Mouse (Mus musculus): ENCODE results near the gene Abca2. TPM values are rescaled to one million over a fixed set of nuclear protein-coding genes. Genes with fewer than 3 reads are reported as not detected.

The Abca2 gene
- total RNA-seq, 2 experiments from 2014 or later, result 107 to 118 TPM

GRCm38 (mm10) chr2:25423626-25424025, 4.9 kb upstream of the Abca2 start:
- no peak for DNase-seq (ENCODE audit: low spot score in 2 of 2)

DNA sequence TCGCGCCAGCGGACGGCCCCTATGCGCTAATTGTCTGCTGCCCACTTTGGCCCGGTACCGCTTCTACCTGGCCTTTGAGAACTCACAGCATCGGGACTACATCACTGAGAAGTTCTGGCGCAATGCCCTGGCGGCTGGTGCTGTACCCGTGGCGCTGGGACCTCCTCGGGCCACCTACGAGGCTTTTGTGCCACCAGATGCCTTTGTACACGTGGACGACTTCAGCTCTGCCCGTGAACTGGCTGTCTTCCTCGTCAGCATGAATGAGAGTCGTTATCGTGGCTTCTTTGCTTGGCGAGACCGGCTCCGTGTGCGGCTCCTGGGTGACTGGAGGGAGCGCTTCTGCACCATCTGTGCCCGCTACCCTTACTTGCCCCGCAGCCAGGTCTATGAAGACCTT, 3.0 kb upstream of the Abca2 start:
- DNase-seq (ENCODE audit: low spot score in 2 of 2), result no peak

GRCm38 (mm10) chr2:25426721-25427191, 1.7 kb upstream of the Abca2 start:
- peak; percentile 76 to 84 for DNase-seq (ENCODE audit: low spot score in 2 of 2)

DNA sequence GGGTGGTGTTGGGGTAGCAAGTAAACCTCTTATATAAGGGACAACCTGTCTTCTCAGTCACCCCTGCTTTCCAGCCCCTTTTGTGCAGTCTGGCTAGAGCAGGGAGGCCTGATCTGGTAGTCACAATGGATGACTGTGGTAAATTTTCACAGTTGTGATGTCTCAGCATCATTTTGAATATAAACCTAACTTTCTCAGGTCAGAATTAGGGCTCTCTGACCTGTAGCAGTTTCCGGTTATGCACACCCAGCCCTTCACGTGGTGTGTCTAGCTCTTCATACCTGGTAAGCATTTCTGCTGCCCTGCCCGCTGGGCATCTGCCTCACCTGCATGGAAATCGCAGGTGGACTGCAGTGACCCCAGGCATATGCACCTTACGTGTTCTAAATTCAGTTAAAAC, 1.2 kb upstream of the Abca2 start:
- no peak for DNase-seq (ENCODE audit: low spot score in 2 of 2)

- DNase-seq (ENCODE audit: low spot score in 2 of 2), result peak in 1 of 2 experiments; percentile 54
These were observed 1.1 kb downstream of the Abca2 start for GRCm38 (mm10) chr2:25429435-25430180.

DNA sequence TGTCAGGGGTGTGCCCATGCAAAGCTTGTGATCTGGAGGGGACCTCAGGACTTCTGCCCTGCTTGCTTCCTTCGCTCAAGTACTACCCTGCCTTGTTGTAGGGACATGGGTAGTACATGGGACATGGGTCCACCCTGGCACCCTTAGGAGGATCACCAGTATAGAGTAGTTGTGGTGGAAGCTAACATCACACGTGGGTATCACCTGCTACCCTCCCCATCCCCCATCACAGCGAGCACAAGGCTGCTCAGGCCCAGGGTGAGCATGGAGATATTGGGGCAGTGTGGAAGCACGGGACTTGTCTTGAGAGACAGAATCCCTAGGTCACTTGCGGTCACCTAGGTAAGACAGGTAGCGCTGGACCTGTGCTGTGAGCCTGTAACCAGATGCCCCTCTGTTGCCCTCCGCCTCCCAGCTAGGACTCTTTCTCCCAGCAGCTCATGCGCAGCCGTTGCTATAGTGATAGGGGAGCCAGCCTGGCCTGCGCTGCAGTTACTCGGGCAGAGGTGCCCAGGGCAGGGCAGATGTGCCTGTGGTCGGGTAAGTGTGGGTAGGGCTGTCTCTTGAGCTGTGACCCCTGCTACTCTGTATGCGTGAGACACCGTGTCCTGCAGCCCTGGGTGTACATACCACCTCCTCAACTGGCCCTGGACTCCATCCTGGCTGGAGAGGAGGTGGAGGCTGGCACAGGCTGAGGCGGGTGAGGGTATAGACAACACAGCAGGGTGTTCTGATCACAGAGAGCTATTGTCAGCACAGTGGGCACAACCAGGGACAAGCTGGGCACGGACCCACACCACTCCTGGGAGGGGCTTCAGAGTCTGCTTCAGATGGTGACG, 2.1 kb downstream of the Abca2 start:
- no peak for DNase-seq (ENCODE audit: low spot score in 2 of 2)

DNA sequence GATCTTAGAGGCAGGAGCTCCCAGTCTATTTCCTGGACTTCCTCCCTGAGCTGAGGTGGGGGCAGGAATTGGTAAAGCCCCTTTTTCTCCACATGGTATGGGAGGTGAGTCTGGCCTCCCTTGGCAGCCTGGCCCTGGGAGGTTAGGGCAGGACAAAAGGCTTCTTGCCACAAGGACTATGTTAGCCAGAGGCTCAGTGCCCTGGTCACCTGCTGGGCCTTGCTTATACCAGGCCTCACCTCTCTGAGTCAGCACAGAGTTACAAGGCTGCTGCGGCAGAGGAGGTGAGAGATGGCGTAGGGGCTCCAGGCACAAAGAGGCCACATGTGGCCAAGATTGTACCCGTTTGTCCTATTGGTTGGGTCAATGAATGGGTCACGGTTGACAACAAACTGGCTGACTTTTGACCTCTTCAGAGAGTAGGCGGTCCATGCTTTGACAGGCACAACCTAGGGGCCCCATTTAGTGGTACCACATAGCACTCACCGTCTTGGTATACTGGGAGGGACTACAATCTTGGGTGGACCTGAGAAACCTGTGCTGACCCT, 2.9 kb downstream of the Abca2 start:
- DNase-seq (ENCODE audit: low spot score in 2 of 2), result no peak

DNA sequence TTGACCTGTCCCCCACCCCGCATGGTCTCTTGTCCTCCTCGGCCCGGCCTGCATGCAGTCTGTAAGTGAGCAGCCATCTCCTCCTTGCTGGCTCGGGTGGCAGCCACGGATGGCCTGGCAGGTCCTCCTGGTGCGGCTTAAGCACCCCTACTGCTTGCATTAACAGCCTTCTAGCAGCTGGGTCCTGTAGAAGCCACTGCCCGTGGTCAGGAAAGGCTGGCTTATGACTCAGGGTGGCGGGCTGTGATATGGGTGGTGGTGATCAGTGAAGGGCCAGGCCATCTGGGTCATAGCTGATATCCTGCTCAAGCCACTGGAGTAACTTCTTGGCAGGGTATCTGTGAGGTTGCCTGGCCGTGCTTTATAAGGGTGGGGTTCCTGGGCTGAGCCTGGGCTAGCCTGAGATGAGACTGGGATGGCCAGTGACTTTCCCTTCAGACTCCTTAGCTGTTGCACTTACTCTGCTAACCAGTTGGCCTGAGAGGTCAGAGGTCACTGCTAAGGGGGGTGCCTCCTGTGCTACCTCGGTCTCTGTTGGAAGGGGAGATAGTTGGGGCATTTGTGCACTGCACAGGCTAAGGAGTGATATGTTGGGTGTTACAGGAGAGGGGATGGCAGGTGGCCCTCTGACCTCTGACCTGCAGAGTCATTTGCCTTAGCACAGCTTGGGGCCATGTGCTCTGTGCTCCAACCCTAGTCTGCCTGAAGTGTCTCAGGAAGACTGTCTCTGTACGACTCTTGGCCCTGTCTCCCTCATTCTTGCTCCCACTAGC, 4.0 kb downstream of the Abca2 start:
- DNase-seq (ENCODE audit: low spot score in 2 of 2), result no peak

DNA sequence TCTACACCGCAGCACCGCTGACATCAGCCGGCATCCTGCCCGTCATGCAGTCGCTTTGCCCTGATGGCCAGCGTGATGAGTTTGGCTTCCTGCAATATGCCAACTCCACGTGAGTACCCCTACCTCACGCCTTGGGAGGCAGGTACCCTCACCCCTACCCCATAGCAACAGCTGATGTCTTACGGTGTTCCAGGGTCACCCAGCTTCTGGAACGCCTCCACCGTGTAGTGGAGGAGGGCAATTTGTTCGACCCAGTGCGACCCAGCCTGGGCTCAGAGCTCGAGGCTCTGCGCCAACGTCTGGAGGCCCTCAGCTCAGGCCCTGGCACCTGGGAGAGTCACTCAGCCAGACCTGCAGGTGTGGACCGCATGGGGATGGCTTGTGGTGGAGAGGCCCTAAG, 4.6 kb downstream of the Abca2 start:
- no peak for DNase-seq (ENCODE audit: low spot score in 2 of 2)

DNA sequence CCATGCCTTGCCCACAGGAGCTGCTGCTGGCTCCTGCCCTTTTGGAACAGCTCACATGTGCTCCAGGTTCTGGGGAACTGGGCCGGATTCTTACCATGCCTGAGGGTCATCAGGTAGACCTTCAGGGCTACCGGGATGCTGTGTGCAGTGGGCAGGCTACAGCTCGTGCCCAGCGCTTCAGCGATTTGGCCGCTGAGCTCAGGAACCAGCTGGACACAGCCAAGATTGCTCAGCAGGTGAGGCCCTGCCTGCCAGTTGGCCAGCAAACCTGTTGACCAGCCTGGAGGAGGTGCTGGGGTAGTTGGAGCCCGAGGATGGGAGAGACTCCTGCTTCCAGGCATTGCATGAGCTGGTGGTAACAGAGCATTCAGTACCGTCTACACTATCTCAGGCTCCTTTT, 5.8 kb downstream of the Abca2 start:
- DNase-seq (ENCODE audit: low spot score in 2 of 2), result no peak

DNA sequence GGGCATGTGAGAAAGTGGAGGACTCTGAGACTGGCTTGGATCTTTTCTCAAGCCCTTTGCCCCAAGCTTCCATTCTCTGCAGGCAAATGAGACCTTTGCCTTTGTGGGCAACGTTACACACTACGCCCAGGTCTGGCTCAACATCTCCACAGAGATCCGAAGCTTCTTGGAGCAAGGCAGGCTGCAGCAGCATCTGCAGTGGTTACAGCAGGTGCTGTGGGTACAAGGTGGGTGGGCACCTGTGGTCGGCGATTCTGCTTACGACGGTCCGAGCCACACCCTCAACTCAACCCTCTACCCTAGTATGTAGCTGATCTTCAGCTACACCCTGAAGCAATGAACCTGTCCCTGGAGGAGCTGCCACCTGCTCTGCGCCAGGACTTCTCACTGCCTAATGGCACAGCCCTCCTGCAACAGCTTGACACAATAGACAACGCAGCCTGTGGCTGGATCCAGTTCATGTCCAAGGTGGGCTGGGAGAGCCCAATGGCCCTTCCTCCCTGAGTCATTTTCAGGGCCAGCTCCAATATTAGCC, 7.8 kb downstream of the Abca2 start:
- no peak for DNase-seq (ENCODE audit: low spot score in 2 of 2)

DNA sequence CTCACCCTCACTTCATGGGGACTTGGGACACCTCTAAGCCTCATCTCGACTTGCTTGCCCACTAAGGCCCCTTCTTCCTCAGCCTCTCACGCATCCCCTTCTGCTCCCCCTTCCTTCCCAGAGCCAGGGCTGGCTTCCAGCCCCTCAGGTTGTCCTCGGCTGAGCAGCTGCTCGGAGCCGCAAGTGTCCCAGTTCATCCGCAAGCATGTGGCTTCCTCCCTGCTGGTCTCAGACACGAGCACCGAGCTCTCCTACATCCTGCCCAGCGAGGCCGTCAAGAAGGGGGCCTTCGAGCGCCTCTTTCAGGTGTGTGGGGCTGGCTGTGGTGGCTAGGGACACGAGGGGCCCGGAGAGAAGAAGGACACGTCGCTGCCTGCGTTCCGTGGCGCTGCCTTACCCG, 12.6 kb downstream of the Abca2 start:
- DNase-seq (ENCODE audit: low spot score in 2 of 2), result no peak

- no peak for DNase-seq (ENCODE audit: low spot score in 2 of 2)
These were observed 14.2 kb downstream of the Abca2 start for GRCm38 (mm10) chr2:25442682-25443081.

DNA sequence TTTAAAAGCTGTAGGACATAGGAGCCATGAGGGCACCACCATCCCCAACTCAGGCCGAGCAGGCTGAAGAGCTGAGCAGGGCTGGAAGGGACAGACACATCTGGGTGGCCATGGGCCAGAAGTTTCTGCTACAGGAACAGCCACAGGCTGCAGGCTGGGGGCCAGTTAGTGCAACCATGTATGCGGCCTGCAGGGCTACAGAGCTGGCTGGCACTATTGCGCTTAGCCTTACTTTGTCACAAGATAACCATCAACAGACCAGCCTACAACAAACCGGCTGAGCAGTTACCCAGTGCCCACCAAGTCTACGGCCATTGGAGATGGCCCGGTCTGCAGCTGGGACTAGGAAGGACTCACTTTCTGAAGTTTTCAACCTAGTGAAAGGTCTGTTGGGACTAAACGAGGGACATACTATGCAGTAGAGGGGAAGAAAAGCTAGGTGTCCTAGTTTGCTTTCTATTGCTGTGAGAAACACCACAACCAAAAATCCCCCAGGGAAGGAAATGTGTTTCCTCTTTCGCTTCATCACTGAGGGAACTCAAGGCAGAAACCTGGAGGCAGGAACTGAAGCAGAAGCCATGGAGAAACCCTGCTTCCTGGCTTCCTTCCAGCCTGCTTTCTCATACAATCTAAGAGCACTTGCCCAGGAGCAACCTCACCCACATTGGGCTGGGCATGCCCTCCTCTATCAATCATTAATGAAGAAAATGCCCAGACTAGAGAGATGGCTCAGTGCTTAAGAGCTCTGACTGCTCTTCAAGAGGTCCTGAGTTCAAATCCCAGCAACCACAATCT, 22.5 kb downstream of the Abca2 start:
- DNase-seq (ENCODE audit: low spot score in 2 of 2), result no peak

- DNase-seq (ENCODE audit: low spot score in 2 of 2), result no peak
These were observed 24.4 kb downstream of the Abca2 start for GRCm38 (mm10) chr2:25452951-25453350.

DNA sequence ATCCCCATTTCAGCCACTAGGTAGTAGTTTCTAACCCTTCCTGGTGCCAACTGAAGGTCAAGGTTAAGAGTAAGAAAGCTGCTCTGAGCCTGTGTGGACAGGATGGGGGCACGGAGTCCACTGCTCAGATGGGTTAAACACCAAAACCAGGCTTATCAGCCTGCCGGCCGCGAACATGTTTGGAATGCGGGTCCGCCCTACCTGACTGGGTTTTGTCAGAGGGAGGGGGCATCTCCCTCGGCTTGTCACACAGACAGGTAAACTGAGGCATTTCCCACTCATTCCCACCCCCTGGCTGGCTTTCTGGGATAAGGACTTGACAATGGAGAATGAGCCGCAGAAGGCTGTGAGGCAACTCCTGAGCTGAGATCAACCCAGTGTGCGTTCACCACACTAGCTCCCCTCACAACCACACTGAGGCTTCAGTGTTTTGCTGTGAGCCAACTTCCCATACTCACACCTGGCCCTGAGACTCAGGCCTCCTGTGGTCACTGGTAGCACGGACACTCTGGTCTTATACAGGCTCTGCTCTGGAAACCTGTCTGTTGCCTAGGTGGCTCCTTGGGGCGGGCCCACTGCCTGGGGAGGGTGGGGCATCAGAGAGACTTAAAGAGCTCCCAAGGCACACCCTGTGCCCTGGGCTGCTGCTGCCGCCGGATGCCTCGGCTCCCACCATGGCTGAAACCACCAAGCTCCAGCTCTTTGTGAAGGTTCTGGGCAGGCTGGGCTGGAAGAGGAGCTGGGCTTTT, 27.9 kb downstream of the Abca2 start, which contains the start of gene Clic3:
TSS of gene Clic3 (plus strand) at position 634 of the 749 bp plus-strand sequence.
- no peak for DNase-seq (ENCODE audit: low spot score in 2 of 2)

- no peak for DNase-seq (ENCODE audit: low spot score in 2 of 2)
These were observed 28.8 kb downstream of the Abca2 start for GRCm38 (mm10) chr2:25457022-25457896.

DNA sequence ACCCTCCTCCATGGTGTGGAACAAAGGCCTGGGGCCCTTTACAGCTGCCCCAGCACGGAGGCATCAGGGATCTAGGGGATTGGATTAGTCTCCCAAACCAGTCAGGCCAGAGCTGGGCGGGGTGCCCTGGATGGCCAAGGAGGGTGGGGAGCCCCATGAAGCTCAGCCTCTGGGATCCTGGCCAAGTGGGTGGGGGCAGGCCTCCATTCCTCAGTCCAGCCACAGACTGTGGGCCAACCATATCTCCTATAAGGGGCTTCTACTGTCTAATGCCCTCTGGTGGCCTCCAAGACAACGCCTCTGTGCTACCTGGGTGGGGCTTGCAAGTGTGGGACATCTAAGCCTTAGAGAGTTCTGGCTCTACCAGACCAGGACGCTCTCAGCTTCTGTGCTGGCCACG, 30.4 kb downstream of the Abca2 start:
- DNase-seq (ENCODE audit: low spot score in 2 of 2), result no peak
